Mouse (Mus musculus): Measurements from ENCODE around the gene Lyrm2. TPM values are rescaled to one million over a fixed set of nuclear protein-coding genes. Genes with fewer than 3 reads are reported as not detected.

Lyrm2 gene
- polyA plus RNA-seq, 1 experiment, result not detected

DNA sequence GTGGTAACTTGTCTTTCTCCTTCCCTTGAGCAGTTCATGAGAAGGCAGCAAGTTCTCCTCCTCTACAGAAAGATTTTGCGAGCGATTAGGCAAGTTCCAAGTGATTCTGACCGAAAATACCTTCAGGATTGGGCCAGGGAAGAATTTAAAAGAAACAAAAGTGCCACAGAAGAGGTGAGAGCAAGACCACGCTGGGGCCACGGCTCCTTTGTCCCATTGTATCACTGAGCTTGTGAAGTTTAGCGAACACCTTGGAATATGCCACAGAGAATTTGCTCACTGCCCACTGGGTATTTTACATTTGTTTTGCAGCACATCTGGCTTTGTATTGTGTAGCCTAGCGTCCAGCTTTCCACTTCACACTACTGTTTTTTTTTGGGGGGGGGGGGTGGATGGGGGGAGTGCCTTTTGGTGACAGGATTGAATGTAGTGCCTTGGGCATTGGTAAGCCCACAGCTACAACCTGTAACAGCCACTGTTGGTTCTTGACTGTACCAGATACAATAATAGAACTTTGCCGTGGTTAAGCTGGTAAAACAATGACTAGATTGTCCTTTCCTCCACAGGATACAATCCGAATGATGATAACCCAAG is 621 bp downstream of the Lyrm2 start:
- no peak for TF ChIP-seq GATA1 (IDR thresholded peaks at IDR 0.05; ENCODE audit: borderline replicate concordance, low read length)
- TF ChIP-seq FLI1 (IDR thresholded peaks at IDR 0.05; ENCODE audit: low read length), result no peak
- Histone ChIP-seq H3K36me3 (replicated peaks; ENCODE audit: low read length) (peaks cover 2% of the 10 kb centered on the region), H3K4me1 (peaks cover 18% of the 10 kb centered on the region), H3K9me3 (no peaks in the 10 kb centered on the region), H3K27me3 (replicated peaks) (peaks cover under 1% of the 10 kb centered on the region), H3K4me3 (replicated peaks) (peak overlapping the region; percentile 100)

GRCm38 (mm10) chr4:32817478-32817877 is 17.4 kb downstream of the Lyrm2 start:
- Histone ChIP-seq H3K27me3 (replicated peaks) (peaks cover 33% of the 10 kb centered on the region), H3K9me3 (no peaks in the 10 kb centered on the region), H3K4me1 (no peaks in the 10 kb centered on the region; the same call in 1 of the 2 replicates), H3K4me3 (replicated peaks) (no peak overlapping the region), H3K36me3 (replicated peaks; ENCODE audit: low read length) (no peaks in the 10 kb centered on the region)
- TF ChIP-seq GATA1 (IDR thresholded peaks at IDR 0.05; ENCODE audit: borderline replicate concordance, low read length), result no peak
- TF ChIP-seq FLI1 (IDR thresholded peaks at IDR 0.05; ENCODE audit: low read length), result no peak

DNA sequence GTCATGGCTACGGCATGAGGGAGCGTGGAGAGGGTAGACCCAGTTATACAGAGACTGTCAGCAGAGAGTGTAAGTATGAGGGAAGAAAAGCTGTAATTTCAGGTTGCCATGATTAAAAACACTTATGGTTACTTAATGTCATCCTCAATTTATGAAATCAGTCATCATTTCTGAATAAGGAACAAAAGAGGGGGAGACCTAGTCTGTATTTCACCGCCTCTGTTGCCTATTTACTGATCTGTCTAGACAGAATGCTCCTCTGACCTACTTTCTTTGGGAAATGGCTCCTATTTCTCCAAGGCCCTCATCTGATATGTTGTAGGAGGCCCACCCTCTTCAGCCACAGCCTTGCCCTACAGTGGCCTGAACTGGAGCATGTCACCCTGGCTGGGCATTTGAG is 20.6 kb downstream of the Lyrm2 start:
- TF ChIP-seq FLI1 (IDR thresholded peaks at IDR 0.05; ENCODE audit: low read length) (no peak), GATA1 (IDR thresholded peaks at IDR 0.05; ENCODE audit: borderline replicate concordance, low read length) (no peak)

DNA sequence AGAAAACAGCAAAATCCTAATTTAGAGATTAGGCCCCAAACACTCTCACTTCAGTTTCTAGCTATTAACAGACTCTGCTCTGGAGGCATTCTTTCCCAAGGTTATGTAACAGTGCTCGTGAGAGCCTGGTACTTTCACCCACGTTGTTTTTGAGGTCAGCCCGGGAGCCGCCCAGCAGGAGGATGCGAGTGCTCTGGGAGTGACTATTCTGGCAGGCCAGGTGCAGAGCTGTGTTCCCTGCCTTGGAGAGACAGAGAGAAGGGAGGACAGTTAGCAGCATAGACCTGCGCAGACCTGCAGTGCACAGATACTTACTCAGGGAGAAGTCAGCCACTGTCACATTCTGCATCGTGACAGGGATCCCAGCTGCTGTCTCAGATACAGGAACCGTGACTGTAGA is 24.2 kb downstream of the Lyrm2 start:
- Histone ChIP-seq H3K4me1 (no peaks in the 10 kb centered on the region), H3K27me3 (replicated peaks) (peaks cover 44% of the 10 kb centered on the region), H3K9me3 (no peaks in the 10 kb centered on the region; the same call in 1 of the 2 replicates), H3K4me3 (replicated peaks) (no peak overlapping the region), H3K36me3 (replicated peaks; ENCODE audit: low read length) (no peaks in the 10 kb centered on the region)
- no peak for TF ChIP-seq FLI1 (IDR thresholded peaks at IDR 0.05; ENCODE audit: low read length)
- no peak for TF ChIP-seq GATA1 (IDR thresholded peaks at IDR 0.05; ENCODE audit: borderline replicate concordance, low read length)

More for the DNA sequence above, 20.6 kb downstream of the Lyrm2 start:
- no peaks in the 10 kb centered on the region; the same call in 1 of the 2 replicates for H3K4me1 ChIP-seq
- H3K27me3 ChIP-seq (replicated peaks), result peaks cover 43% of the 10 kb centered on the region
- H3K4me3 ChIP-seq (replicated peaks), result no peak overlapping the region
- H3K36me3 ChIP-seq (replicated peaks; ENCODE audit: low read length), result no peaks in the 10 kb centered on the region
- H3K9me3 ChIP-seq, result no peaks in the 10 kb centered on the region

DNA sequence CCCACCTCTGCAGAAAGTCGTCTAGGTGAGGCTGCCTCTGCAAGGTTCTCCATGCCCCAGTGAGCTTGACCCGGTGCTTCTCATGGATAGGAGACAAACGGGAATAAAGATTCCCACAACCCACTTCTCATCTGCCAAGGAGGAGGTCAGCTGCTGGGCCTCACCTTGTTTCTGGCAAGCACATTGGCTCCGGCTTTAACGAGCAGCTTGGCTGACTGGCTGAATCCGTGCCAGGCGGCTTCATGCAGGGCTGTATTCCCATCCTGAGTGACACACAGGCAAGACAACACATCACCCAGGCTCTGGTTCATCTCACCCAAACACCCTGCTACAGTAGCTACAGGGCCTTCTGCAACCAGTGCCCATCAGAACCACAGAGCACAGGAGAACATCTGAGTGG is 26.9 kb downstream of the Lyrm2 start:
- TF ChIP-seq FLI1 (IDR thresholded peaks at IDR 0.05; ENCODE audit: low read length), result no peak
- TF ChIP-seq GATA1 (IDR thresholded peaks at IDR 0.05; ENCODE audit: borderline replicate concordance, low read length), result no peak
- H3K9me3 ChIP-seq, result no peaks in the 10 kb centered on the region; the same call in 1 of the 2 replicates
- no peak overlapping the region for H3K4me3 ChIP-seq (replicated peaks)
- H3K4me1 ChIP-seq, result no peaks in the 10 kb centered on the region
- H3K36me3 ChIP-seq (replicated peaks; ENCODE audit: low read length), result no peaks in the 10 kb centered on the region
- peaks cover 38% of the 10 kb centered on the region for H3K27me3 ChIP-seq (replicated peaks)

DNA sequence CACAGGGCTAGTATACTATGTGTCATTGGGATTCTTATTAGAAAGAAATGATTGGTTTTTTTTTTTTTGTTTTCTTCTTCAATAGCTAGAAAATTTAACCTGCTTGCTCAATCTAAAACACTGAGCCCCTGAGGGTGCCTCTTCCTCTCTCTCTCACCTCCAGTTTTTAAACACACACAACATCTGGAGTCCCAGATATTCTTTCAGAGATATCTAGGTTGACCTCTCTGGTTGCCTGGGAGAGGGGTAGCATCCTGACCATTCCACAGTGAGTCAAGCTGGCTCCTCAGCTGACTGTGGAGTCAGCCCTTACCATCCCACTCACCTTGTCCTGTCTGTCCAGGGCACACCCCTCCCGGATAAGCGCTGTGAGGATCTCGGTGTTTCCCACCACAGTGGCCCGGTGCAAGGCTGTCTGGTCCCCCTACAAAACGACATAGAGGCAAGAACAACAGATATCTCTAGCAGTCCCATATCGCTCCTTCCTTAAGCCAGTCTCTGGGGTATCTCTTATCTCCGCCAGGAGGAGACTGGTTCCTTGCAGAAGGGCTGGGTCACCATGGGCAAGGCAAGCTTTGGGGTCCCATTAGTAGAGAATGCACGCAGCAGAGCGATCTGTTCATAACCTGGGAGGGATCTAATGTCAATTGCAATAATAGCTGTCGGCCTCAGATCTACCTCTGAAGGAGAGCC is 28.5 kb downstream of the Lyrm2 start:
- no peak overlapping the region for H3K4me3 ChIP-seq (replicated peaks)

DNA sequence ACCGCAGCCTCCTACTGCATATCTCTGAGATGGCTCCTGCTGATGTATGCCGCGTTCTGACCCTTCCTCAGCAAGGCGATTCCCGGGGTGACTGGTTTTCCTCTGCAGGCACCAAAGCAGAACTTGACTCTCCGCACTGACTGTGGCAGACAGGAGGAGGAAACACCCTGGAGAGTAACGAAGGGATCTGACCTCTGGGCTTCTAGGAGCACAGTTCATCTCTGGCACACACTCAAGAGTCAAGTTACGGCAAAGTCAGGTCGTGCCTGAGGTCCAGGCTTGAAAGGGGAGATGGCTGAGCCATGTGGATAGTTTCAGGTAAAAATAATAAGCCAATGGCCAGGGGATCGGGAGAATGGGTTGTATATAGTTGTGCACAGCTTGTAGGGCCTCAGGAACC is 29.3 kb downstream of the Lyrm2 start:
- Histone ChIP-seq H3K4me3 (replicated peaks) (no peak overlapping the region), H3K9me3 (no peaks in the 10 kb centered on the region; the same call in 1 of the 2 replicates), H3K36me3 (replicated peaks; ENCODE audit: low read length) (no peaks in the 10 kb centered on the region), H3K27me3 (replicated peaks) (peaks cover 37% of the 10 kb centered on the region), H3K4me1 (no peaks in the 10 kb centered on the region)
- TF ChIP-seq GATA1 (IDR thresholded peaks at IDR 0.05; ENCODE audit: borderline replicate concordance, low read length), result no peak
- no peak for TF ChIP-seq FLI1 (IDR thresholded peaks at IDR 0.05; ENCODE audit: low read length)

More for the DNA sequence above, 28.5 kb downstream of the Lyrm2 start:
- H3K4me1 ChIP-seq, result no peaks in the 10 kb centered on the region
- peaks cover 36% of the 10 kb centered on the region for H3K27me3 ChIP-seq (replicated peaks)
- TF ChIP-seq FLI1 (IDR thresholded peaks at IDR 0.05; ENCODE audit: low read length) (no peak), GATA1 (IDR thresholded peaks at IDR 0.05; ENCODE audit: borderline replicate concordance, low read length) (no peak)
- no peaks in the 10 kb centered on the region; the same call in 1 of the 2 replicates for H3K9me3 ChIP-seq
- no peaks in the 10 kb centered on the region for H3K36me3 ChIP-seq (replicated peaks; ENCODE audit: low read length)

DNA sequence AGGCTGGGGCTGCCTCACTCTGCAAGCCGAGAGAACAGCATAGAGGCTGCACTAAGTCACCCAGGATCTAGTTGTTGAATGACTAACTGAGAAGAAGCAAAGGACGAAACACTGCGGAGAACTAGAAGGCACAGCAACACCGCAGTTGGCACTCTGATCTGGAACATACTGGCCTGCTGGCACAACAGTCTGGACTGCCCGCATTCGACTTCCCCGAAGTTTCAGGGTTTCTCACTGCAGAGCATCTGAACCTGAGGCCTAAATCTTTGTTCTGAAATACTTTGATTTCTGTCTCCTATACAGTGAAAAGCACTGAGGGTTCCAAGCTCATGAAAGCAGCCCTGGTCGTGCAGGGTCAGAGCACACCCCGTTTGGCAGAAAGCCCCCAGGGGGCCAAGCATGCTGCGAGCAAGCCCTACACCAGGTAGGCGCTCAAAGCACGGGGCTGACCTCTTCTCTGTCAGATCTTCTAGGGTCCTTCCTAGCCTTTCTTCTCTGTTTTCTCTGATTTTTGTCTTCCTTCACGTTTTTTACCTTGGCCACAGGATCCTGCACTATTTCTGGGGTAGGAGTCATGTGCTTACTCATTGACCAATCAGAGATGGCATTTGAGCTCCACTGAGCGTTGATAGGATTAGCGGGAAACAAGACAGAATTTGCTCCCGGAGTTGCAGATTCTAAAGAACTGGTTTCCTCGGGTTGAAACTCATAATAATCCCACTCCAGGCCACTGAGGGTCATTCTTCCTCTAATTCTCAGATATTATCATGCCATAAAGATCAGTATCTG is 33.6 kb downstream of the Lyrm2 start:
- Histone ChIP-seq H3K27me3 (replicated peaks) (peaks cover 24% of the 10 kb centered on the region), H3K4me1 (no peaks in the 10 kb centered on the region), H3K36me3 (replicated peaks; ENCODE audit: low read length) (no peaks in the 10 kb centered on the region), H3K9me3 (peaks cover 2% of the 10 kb centered on the region; the same call in 1 of the 2 replicates), H3K4me3 (replicated peaks) (no peak overlapping the region)
- TF ChIP-seq GATA1 (IDR thresholded peaks at IDR 0.05; ENCODE audit: borderline replicate concordance, low read length) (no peak), FLI1 (IDR thresholded peaks at IDR 0.05; ENCODE audit: low read length) (no peak)

GRCm38 (mm10) chr4:32834541-32834940 is 34.5 kb downstream of the Lyrm2 start:
- peaks cover 22% of the 10 kb centered on the region for H3K27me3 ChIP-seq (replicated peaks)
- no peaks in the 10 kb centered on the region for H3K4me1 ChIP-seq
- peaks cover 10% of the 10 kb centered on the region; the same call in 1 of the 2 replicates for H3K9me3 ChIP-seq
- TF ChIP-seq FLI1 (IDR thresholded peaks at IDR 0.05; ENCODE audit: low read length) (no peak), GATA1 (IDR thresholded peaks at IDR 0.05; ENCODE audit: borderline replicate concordance, low read length) (no peak)
- H3K4me3 ChIP-seq (replicated peaks), result no peak overlapping the region
- H3K36me3 ChIP-seq (replicated peaks; ENCODE audit: low read length), result no peaks in the 10 kb centered on the region
